Mouse (Mus musculus) forebrain, embryonic 11.5 days (tissue): ENCODE measurements around the gene Corin. TPM values are rescaled to one million over a fixed set of nuclear protein-coding genes. Genes with fewer than 3 reads are reported as not detected.

Experiments used
- ATAC-seq: fragments of 200-750 bp; cut with Nextera tagmentation; replicated peaks from 2 replicates; pipeline ENCODE4 v1.8.0; 2017; ENCODE audit warnings: moderate TSS enrichment; ENCODE audit not compliant: low FRiP score
- DNase-seq: peaks from one replicate; pipeline ENCODE4 v3.0.0-alpha.2; 2017; ENCODE audit warnings: low spot score
- H3K27ac ChIP-seq: fragments of 300-500 bp; sonication (generic); 2 replicates; pipeline ENCODE4 v1.5.1; 2014; ENCODE audit warnings: low read depth, low read length
- H3K27me3 ChIP-seq: fragments of 300-500 bp; sonication (generic); 2 replicates; pipeline ENCODE4 v1.6.1; 2014; ENCODE audit warnings: mild to moderate bottlenecking, low read length, mixed read lengths; ENCODE audit not compliant: control insufficient read depth, insufficient read depth
- H3K36me3 ChIP-seq: fragments of 300-500 bp; sonication (generic); 2 replicates; pipeline ENCODE4 v1.6.1; 2014; ENCODE audit warnings: mild to moderate bottlenecking, low read length, moderate library complexity, mixed read lengths; ENCODE audit not compliant: control insufficient read depth, insufficient read depth
- H3K4me1 ChIP-seq: fragments of 300-500 bp; sonication (generic); replicated peaks from 2 replicates; pipeline ENCODE4 v1.6.1; 2014; ENCODE audit warnings: low read length, mixed read lengths; ENCODE audit not compliant: control insufficient read depth, insufficient read depth
- H3K4me2 ChIP-seq: fragments of 300-500 bp; sonication (generic); 2 replicates; pipeline ENCODE4 v1.6.1; 2014; ENCODE audit warnings: low read depth, mild to moderate bottlenecking, low read length, moderate library complexity, mixed read lengths; ENCODE audit not compliant: severe bottlenecking
- H3K4me3 ChIP-seq: fragments of 300-500 bp; sonication (generic); 2 replicates; pipeline ENCODE4 v1.5.1; 2014; ENCODE audit warnings: low read depth, low read length
- H3K9ac ChIP-seq: fragments of 300-500 bp; sonication (generic); 2 replicates; pipeline ENCODE4 v1.6.1; 2014; ENCODE audit warnings: low read length
- H3K9me3 ChIP-seq: fragments of 300-500 bp; sonication (generic); 2 replicates; pipeline ENCODE4 v1.6.1; 2016; ENCODE audit warnings: low read length, mixed read lengths; ENCODE audit not compliant: control insufficient read depth
- WGBS: fragments of 180-500 bp; shearing (Covaris S2); extraction: QIAGEN DNeasy Blood & Tissue Kit; methylation state at CpG from one replicate; pipeline ENCODE4 v1.1.7; 2014; 5-methylcytosine and 5-hydroxymethylcytosine counted together
- polyA plus RNA-seq: library from polyadenylated mRNA; unstranded; fragments of >200 nt; fragmentation: Nextera tagmentation; extraction: Ambion mirVana; gene quantifications from 2 replicates; pipeline ENCODE4 v1.2.1, GENCODE M21; 2014

The Corin gene
- polyA plus RNA-seq, 1 experiment from 2014 or later: 2.0 TPM

GRCm38 (mm10) chr5:72496756-72497155 lies 7.5 kb downstream of the Corin start:
- Histone ChIP-seq H3K4me2 (no peak overlapping the region), H3K4me3 (no peak overlapping the region), H3K9ac (no peak overlapping the region), H3K9me3 (no peaks in the 10 kb centered on the region), H3K36me3 (no peaks in the 10 kb centered on the region), H3K27me3 (no peaks in the 10 kb centered on the region), H3K4me1 (no peaks in the 10 kb centered on the region), H3K27ac (no peak overlapping the region)
- no peak for ATAC-seq
- no peak for DNase-seq
- 82% methylated on average over 4 of the region's 4 CpGs for WGBS

- DNase-seq (no peak), ATAC-seq (no peak)
- Histone ChIP-seq H3K4me2 (no peak overlapping the region), H3K27ac (no peak overlapping the region), H3K4me3 (no peak overlapping the region), H3K36me3 (no peaks in the 10 kb centered on the region), H3K27me3 (no peaks in the 10 kb centered on the region), H3K9ac (no peak overlapping the region), H3K9me3 (no peaks in the 10 kb centered on the region), H3K4me1 (no peaks in the 10 kb centered on the region)
- WGBS: 85% methylated on average over 7 of the region's 7 CpGs
Observed at GRCm38 (mm10) chr5:72493906-72494305, 10.4 kb downstream of the Corin start.

GRCm38 (mm10) chr5:72491232-72491631 lies 13.0 kb downstream of the Corin start:
- Histone ChIP-seq H3K4me2 (no peak overlapping the region), H3K9me3 (no peaks in the 10 kb centered on the region), H3K27me3 (no peaks in the 10 kb centered on the region), H3K4me1 (no peaks in the 10 kb centered on the region), H3K9ac (no peak overlapping the region), H3K27ac (no peak overlapping the region), H3K4me3 (no peak overlapping the region), H3K36me3 (no peaks in the 10 kb centered on the region)
- no peak for DNase-seq
- WGBS: 66% methylated on average over 2 of the region's 2 CpGs
- ATAC-seq: no peak

GRCm38 (mm10) chr5:72480456-72480855 lies 23.8 kb downstream of the Corin start:
- H3K27ac ChIP-seq: no peak overlapping the region
- H3K27me3 ChIP-seq: no peaks in the 10 kb centered on the region
- H3K9me3 ChIP-seq: no peaks in the 10 kb centered on the region
- ATAC-seq (no peak), DNase-seq (no peak)
- H3K4me2 ChIP-seq: no peak overlapping the region
- H3K9ac ChIP-seq: no peak overlapping the region
- 35% methylated on average over 7 of the region's 7 CpGs for WGBS
- H3K4me1 ChIP-seq: no peaks in the 10 kb centered on the region
- no peaks in the 10 kb centered on the region for H3K36me3 ChIP-seq
- H3K4me3 ChIP-seq: no peak overlapping the region

- H3K4me2 ChIP-seq: no peak overlapping the region
- no peak for DNase-seq
- no peaks in the 10 kb centered on the region for H3K36me3 ChIP-seq
- H3K9me3 ChIP-seq: no peaks in the 10 kb centered on the region
- no peaks in the 10 kb centered on the region for H3K4me1 ChIP-seq
- H3K9ac ChIP-seq: no peak overlapping the region
- no peak for ATAC-seq
- H3K27ac ChIP-seq: no peak overlapping the region
- no peaks in the 10 kb centered on the region for H3K27me3 ChIP-seq
- WGBS: 85% methylated on average over 12 of the region's 12 CpGs
- no peak overlapping the region for H3K4me3 ChIP-seq
Observed at GRCm38 (mm10) chr5:72472317-72473009, 31.8 kb downstream of the Corin start.

GRCm38 (mm10) chr5:72471746-72472145 lies 32.5 kb downstream of the Corin start:
- no peaks in the 10 kb centered on the region for H3K4me1 ChIP-seq
- DNase-seq (no peak), ATAC-seq (no peak)
- no peak overlapping the region for H3K4me3 ChIP-seq
- H3K27me3 ChIP-seq: no peaks in the 10 kb centered on the region
- no peaks in the 10 kb centered on the region for H3K9me3 ChIP-seq
- 77% methylated on average over 7 of the region's 7 CpGs for WGBS
- no peaks in the 10 kb centered on the region for H3K36me3 ChIP-seq
- no peak overlapping the region for H3K27ac ChIP-seq
- no peak overlapping the region for H3K4me2 ChIP-seq
- H3K9ac ChIP-seq: no peak overlapping the region

GRCm38 (mm10) chr5:72464932-72465331 lies 39.3 kb downstream of the Corin start:
- Histone ChIP-seq H3K27ac (no peak overlapping the region), H3K4me1 (no peaks in the 10 kb centered on the region), H3K4me2 (no peak overlapping the region), H3K36me3 (no peaks in the 10 kb centered on the region), H3K9ac (no peak overlapping the region), H3K4me3 (no peak overlapping the region), H3K27me3 (no peaks in the 10 kb centered on the region), H3K9me3 (no peaks in the 10 kb centered on the region)
- ATAC-seq (no peak), DNase-seq (no peak)
- 68% methylated on average over 3 of the region's 3 CpGs for WGBS

- Histone ChIP-seq H3K9ac (no peak overlapping the region), H3K4me2 (no peak overlapping the region), H3K4me3 (no peak overlapping the region), H3K27me3 (no peaks in the 10 kb centered on the region), H3K27ac (no peak overlapping the region), H3K36me3 (no peaks in the 10 kb centered on the region), H3K9me3 (no peaks in the 10 kb centered on the region), H3K4me1 (no peaks in the 10 kb centered on the region)
- ATAC-seq: no peak
- WGBS: 86% methylated on average over 7 of the region's 7 CpGs
- DNase-seq: no peak
Observed at GRCm38 (mm10) chr5:72459374-72460112, 44.7 kb downstream of the Corin start.

GRCm38 (mm10) chr5:72453690-72454089 lies 50.6 kb downstream of the Corin start:
- no peak overlapping the region for H3K9ac ChIP-seq
- H3K4me2 ChIP-seq: no peak overlapping the region
- H3K9me3 ChIP-seq: no peaks in the 10 kb centered on the region
- H3K27ac ChIP-seq: no peak overlapping the region
- ATAC-seq: no peak
- H3K36me3 ChIP-seq: no peaks in the 10 kb centered on the region
- DNase-seq: no peak
- no peaks in the 10 kb centered on the region for H3K4me1 ChIP-seq
- 71% methylated on average over 2 of the region's 2 CpGs for WGBS
- H3K4me3 ChIP-seq: no peak overlapping the region
- H3K27me3 ChIP-seq: no peaks in the 10 kb centered on the region
